Mouse (Mus musculus): ENCODE data around the gene Spin1.

The Spin1 gene

DNA sequence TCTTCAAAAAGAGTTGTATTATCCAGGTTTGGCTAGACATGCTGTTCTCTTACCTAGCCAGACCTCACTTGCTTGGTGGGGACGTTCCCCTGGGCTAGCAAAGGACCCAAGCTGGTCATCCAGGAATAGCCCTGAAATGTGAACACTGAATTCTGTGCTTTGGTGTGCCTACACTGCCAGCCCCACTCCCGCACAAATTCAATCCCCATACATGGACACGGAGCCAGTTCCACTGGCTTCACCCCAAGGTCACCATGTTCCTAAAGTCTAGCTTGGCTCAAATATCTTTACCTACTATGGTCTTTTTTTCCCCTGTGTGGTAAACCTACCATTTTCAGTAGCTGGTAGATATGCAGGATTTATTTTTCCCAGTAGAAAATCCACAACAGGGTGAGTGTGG lies 97.0 kb downstream of the Spin1 start:
- no peak for DNase-seq (ENCODE audit: low spot score)

DNA sequence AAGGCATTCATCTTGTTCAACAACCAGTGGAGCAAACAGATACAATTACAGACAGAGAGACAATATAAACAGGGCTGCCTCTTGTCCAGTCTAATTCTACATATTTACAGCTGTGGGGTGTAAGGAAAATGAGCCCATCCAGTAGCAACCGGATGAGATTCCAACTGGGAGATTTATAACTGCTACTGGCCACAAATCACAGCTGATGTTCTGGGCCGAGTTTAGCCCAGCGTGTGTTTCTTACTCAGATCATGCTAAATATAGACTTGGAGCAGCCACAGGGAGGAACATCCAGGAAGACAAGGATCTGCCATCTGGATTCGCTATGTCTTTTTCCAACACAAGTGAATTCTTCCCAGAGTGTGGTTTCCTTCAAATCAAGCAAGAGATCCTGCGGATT lies 97.5 kb downstream of the Spin1 start:
- DNase-seq (ENCODE audit: low spot score): no peak
